Mouse (Mus musculus) C2C12 (cell line): ENCODE results near the gene Atp13a2.

Experiments used
- CTCF ChIP-seq: IDR thresholded peaks from one replicate; pipeline ENCODE4 v1.5.1; 2011; ENCODE audit not compliant: control insufficient read depth, insufficient read depth, insufficient read length
- FOSL1 ChIP-seq: IDR thresholded peaks from one replicate; pipeline ENCODE4 v1.8.0; 2011; ENCODE audit warnings: mild to moderate bottlenecking, low read length; ENCODE audit not compliant: poor library complexity, insufficient read depth, severe bottlenecking
- USF1 ChIP-seq: IDR thresholded peaks from one replicate; pipeline ENCODE4 v1.6.1; 2011; ENCODE audit warnings: low read depth, mild to moderate bottlenecking, control low read depth, moderate library complexity

DNA sequence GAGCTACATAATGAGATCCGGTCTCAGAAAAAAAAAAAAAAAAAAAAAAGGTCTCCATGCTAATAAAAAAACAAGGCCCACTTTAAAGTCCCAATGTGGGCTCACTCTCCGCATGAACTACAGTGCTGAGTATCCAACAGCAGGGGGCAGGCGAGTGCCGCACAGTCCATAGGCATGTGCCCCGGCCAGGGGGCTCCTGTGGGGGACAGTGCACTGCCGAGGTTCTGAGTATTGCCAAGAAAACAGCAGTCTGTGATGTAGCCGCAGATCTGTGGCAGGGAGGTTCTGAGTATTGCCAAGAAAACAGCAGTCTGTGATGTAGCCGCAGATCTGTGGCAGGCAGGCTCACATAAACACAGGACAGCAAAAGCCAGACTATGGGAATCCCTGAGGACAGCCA is 58.1 kb downstream of the Atp13a2 start:
- TF ChIP-seq CTCF (peak; percentile 78), USF1 (no peak), FOSL1 (no peak)
